Mouse (Mus musculus) stomach, postnatal 0 days (tissue): Measurements from ENCODE around the gene Pakap.

Source experiments
- CTCF ChIP-seq: IDR thresholded peaks from 2 replicates; pipeline ENCODE4 v1.5.1; 2016; ENCODE audit warnings: antibody characterized with exemption, low read depth, mild to moderate bottlenecking, moderate library complexity
- EP300 ChIP-seq: optimal IDR thresholded peaks from 2 replicates; pipeline ENCODE3; 2016; ENCODE audit warnings: antibody characterized with exemption

DNA sequence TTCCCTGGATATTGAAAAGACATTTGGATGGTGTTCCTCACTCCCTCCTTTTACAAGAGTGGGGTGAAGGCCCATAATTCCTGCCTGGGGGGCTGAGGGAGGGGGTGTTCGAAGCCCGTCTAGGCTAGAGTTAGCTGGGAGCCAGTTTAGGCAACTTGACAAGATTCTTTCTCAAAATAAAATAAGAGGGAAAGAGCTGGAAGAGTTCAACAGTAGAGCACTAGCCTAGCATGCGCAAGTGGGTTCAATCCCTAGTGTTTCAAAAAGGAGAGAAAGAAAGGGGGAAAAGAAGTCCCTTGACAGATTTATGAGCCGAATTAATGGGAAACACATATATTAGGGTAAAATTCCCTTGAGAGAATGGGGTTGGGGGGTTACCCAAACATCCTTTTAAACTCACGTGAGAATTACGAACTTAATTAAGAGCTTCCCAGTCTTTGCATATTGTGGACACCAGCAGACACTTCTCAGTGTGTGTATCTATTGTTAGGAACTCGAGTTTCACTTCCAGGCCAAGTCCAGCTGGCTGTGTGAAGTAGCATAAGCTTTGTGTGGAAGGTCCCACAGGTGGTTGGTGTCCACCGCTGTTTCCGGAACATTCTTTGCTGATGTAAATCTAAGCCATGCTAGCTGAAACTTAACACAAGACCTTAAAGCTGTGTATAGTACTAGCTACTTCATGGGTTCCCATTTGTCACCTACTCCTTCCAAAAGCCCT is 294.4 kb downstream of the Pakap start:
- TF ChIP-seq EP300 (no peak), CTCF (no peak)
